Mouse (Mus musculus): ENCODE measurements around the gene Shroom4. TPM values are rescaled to one million over a fixed set of nuclear protein-coding genes. Genes with fewer than 3 reads are reported as not detected.

Gene Shroom4
- total RNA-seq, 2 experiments from 2014 or later = 19.7 to 28.7 TPM

- no peak for DNase-seq (ENCODE audit: low spot score in 2 of 2)
These were observed 90.8 kb downstream of the Shroom4 start for GRCm38 (mm10) chrX:6490433-6490832.

- no peak for DNase-seq (ENCODE audit: low spot score in 2 of 2)
These were observed 95.8 kb downstream of the Shroom4 start for GRCm38 (mm10) chrX:6495456-6495855.

DNA sequence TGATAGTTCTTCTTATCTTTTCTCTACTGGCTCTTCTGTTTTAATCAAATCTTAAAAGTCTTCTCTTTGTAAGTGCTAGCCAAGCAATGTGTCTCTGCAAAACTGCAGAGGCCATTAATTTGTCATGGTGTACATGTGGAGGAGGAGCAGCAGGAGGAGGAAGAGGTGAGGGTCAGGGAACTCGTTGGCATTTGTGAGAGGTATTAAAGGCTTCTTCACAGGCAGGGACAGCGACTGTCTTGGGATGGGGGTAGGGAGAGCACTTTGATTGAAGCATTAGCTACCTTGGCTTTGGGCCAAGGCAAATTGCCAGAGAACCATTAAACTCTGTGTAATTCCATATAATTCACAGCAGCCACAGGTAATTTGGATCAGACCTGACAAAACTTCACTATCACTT is 96.7 kb downstream of the Shroom4 start:
- no peak for DNase-seq (ENCODE audit: low spot score in 2 of 2)

DNA sequence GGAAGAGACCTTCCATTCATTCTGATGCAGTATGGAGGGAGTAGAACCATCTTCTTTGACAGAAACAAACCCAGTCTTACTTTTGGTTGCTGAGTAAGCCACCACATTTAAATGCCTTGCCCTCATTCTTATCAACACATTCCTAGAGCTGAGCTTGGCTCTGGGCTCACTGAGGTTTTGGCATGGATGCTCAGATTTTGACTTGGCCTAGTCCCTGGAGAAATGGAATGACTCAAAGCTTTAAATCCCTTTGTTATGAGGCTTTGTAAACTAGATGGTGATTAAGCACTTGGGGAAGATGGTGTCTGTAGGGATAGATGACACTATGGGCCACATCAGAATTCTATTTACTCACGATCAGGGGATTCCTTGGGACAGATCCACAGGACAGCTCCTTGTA is 102.2 kb downstream of the Shroom4 start:
- DNase-seq (ENCODE audit: low spot score in 2 of 2) = no peak

- no peak for DNase-seq (ENCODE audit: low spot score in 2 of 2)
These were observed 117.6 kb downstream of the Shroom4 start for GRCm38 (mm10) chrX:6517217-6517616.

- DNase-seq (ENCODE audit: low spot score in 2 of 2) = no peak
These were observed 118.8 kb downstream of the Shroom4 start for GRCm38 (mm10) chrX:6518421-6518820.

GRCm38 (mm10) chrX:6522935-6523334 is 123.3 kb downstream of the Shroom4 start:
- DNase-seq (ENCODE audit: low spot score in 2 of 2) = no peak

DNA sequence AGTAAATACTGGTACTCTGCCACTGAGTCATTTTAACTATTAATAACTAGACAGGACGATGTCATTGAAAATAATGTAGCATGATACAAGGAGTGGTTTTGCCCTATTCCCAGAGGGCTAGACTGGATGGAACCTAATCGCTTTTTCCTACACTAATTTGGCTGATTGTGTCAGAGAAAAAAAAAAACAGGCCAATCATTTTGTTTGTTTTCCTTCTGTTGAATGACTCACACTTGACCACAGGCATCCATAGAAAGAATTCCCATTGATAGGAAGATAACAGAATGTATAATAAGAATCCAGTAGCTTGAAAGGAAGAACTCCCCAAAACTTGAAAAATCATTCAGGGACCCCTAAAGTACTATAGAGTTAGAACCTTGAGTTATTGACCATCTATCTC is 137.0 kb downstream of the Shroom4 start:
- no peak for DNase-seq (ENCODE audit: low spot score in 2 of 2)

GRCm38 (mm10) chrX:6537689-6538088 is 138.0 kb downstream of the Shroom4 start:
- no peak for DNase-seq (ENCODE audit: low spot score in 2 of 2)

DNA sequence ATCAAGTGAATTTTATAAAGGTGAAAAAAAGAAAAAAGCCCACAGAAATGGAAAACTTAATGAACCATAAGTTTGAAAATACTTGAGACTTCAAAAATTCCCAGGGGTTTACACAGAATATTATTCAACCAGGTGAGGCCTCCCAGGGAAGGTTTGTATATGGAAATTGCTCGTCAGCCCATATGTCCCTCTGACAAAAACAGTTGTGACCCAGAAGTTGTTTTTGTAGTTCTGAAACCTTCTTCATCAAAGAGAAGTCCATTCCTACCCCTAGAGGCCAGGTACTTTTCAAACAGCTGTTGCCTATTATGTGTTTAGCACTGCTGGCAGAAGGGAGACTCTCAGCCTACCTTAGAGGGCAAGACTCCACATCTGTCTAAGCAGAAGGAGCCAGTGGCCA is 165.4 kb downstream of the Shroom4 start:
- DNase-seq (ENCODE audit: low spot score in 2 of 2) = no peak

DNA sequence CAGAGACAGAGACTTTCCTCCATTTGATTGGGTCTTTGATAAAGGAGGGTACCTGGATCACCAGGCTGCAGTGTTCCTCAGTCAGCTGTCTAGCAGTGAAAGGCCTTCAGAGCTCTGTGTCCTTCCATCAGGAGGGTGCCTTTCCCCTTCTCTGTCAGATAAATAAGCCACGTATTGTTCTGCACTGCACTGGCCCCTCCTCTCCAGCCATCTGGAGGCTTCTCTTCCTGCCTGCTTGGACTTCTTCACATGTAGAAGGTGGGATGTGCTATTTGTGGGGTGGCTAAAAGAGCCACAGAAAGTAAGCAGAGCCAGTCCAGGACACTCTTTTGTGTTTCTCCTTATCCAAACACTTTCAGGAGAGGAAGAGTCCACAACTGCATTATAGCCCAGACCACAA is 174.9 kb downstream of the Shroom4 start:
- DNase-seq (ENCODE audit: low spot score in 2 of 2) = no peak

DNA sequence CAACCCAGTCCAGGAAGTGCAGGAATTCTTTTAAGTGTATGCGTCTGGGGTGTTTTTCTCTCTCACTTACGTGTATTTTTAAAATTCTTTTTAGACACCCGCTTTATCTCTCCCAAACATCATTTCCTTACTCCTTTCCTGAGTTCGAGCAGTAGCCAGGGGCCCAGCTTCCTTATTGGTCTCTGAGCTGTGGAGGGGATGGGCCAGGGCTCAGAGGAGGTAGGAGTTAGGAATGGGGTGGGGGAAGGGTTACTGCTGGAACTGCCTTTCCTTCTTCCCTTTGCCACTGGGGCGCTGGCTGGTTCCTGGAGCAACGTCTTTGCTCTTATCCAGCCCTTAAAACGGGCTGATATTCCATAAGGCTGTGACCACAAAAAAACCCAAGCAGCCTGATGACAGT is 177.3 kb downstream of the Shroom4 start:
- DNase-seq (ENCODE audit: low spot score in 2 of 2) = no peak

GRCm38 (mm10) chrX:6580671-6581070 is 181.0 kb downstream of the Shroom4 start:
- no peak for DNase-seq (ENCODE audit: low spot score in 2 of 2)

DNA sequence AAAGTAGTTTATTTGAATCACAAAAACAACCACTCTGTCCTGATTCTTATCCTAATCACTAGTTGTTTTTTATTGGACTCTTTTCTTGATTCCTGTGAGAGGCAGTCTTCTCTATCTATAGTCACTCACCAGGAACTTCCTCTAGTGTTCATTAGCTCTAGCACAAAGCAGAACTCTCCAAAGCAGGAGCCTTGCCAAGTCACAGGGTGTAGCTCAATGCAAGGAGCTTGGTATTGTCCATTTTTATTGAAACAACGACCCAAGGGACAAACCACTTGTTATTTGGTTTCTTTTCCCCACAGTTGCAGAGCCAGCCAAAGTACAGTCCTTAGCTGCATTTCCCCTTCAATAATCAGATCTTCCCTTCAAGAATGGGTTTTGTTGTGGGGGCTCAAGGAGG is 181.5 kb downstream of the Shroom4 start:
- no peak for DNase-seq (ENCODE audit: low spot score in 2 of 2)

DNA sequence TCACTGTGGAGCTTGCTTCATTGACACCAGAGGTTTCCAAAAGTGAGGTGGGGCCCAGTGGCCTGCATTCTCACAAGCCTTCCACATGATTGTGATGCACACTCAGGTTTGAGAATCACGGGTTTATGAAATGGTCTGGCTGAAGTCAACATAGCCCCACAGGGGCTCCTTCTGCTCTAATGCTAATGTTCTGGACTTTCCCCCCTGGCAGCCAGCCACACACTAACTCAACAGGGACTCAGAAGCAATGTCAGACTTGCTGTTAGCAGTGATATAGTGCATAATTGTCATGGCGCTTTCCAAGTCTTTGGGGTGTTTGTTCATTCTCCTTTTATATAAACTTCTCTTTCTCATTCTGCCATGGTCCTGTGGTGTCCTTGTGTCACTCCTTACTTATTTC is 183.0 kb downstream of the Shroom4 start:
- no peak for DNase-seq (ENCODE audit: low spot score in 2 of 2)

- DNase-seq (ENCODE audit: low spot score in 2 of 2) = no peak
These were observed 194.5 kb downstream of the Shroom4 start for GRCm38 (mm10) chrX:6594183-6594582.

DNA sequence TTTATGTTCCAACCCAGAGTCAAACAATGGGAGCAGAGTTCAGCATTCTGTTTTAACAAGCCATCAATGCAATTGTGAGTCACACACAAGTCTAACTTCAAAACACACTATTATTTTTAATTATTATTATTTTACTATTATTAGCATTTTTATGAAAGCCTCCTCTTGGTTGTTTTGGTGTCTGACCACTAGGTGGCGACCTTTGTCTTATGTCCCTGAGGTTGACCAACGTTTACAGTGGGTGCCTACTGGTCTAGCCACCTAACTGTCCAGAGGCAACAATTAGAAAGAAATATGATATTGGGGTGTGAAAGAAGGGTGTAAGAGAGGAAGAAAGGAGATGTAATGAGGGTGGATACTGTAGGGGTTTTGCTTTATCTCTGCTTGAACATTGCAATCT is 254.4 kb downstream of the Shroom4 start:
- DNase-seq (ENCODE audit: low spot score in 2 of 2) = no peak

DNA sequence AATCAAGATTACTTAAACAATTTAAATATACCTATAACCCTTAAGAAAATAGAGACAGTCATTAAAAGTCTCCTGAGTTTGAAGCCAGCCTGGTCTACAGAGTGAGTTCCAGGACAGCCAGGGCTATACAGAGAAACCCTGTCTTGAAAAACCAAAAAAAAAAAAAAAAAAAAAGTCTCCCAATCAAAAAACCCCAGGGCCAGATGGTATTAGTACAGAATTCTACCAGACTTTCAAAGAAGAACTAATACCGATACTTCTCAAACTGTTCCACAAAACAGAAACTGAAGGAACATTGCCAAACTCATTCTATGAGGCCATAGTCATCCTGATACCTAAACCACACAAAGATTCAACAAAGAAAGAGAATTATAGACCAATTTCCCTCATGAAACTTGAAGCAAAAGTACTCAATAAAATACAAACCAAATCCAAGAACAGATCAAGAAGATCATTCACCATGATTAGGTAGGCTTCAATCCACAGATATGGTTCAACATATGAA is 259.2 kb downstream of the Shroom4 start:
- no peak for DNase-seq (ENCODE audit: low spot score in 2 of 2)

Other genes starting within 250 kb of the Shroom4 start
- gene Nudt10, start 226.8 kb upstream of the Shroom4 start, total RNA-seq (2021) = 1 to 10 TPM; 7.8 to 8.1 TPM
- under 1 TPM; 0.17 to 0.42 TPM for gene Bmp15, start 79.1 kb upstream of the Shroom4 start, total RNA-seq (2021)